Mouse (Mus musculus) urinary bladder, adult 2 months (tissue): ENCODE data around the gene Zdhhc25. TPM values are rescaled to one million over a fixed set of nuclear protein-coding genes. Genes with fewer than 3 reads are reported as not detected.

Experiments
- DNase-seq: peaks from one replicate; pipeline ENCODE4 v3.0.0; 2022; ENCODE audit warnings: low spot score
- polyA plus RNA-seq: library from polyadenylated mRNA; depleted of rRNA; stranded (reverse); fragments of >200 nt; gene quantifications from 2 replicates; pipeline ENCODE4 v1.2.3, GENCODE M21; 2012; rRNA removed

The Zdhhc25 gene
- polyA plus RNA-seq, 1 experiment: not detected

- DNase-seq: no peak
Measured at GRCm38 (mm10) chr15:88628801-88629356, 28.8 kb downstream of the Zdhhc25 start.

GRCm38 (mm10) chr15:88635205-88635604 is 35.1 kb downstream of the Zdhhc25 start:
- DNase-seq: no peak

GRCm38 (mm10) chr15:88651019-88651418 is 50.9 kb downstream of the Zdhhc25 start:
- peak; percentile 37 for DNase-seq

Other genes starting within 250 kb of the Zdhhc25 start
- 13.7 and 21.7 TPM in 2 replicates for gene Brd1, start 133.9 kb downstream of the Zdhhc25 start, polyA plus RNA-seq
- gene Zbed4, start 151.4 kb downstream of the Zdhhc25 start, polyA plus RNA-seq: 3.2 and 4.1 TPM in 2 replicates
- 16.3 TPM in 2 replicates for gene Alg12, start 219.0 kb downstream of the Zdhhc25 start, polyA plus RNA-seq
- gene Creld2, start 219.3 kb downstream of the Zdhhc25 start, polyA plus RNA-seq: 31.0 and 36.2 TPM in 2 replicates